Mouse (Mus musculus) heart, embryonic 12.5 days (tissue): ENCODE data around the gene Arhgef16. TPM values are rescaled to one million over a fixed set of nuclear protein-coding genes. Genes with fewer than 3 reads are reported as not detected.

Experiments used
- ATAC-seq: fragments of 200-750 bp; cut with Nextera tagmentation; 2 replicates; pipeline ENCODE4 v1.8.0; 2017; ENCODE audit warnings: moderate TSS enrichment, moderate library complexity; ENCODE audit not compliant: insufficient number of reproducible peaks, low FRiP score
- H3K27ac ChIP-seq: fragments of 300-500 bp; sonication (generic); 2 replicates; pipeline ENCODE4 v1.5.1; 2016; ENCODE audit warnings: mild to moderate bottlenecking, moderate library complexity; ENCODE audit not compliant: poor library complexity, severe bottlenecking
- H3K27me3 ChIP-seq: fragments of 300-500 bp; sonication (generic); replicated peaks from 2 replicates; pipeline ENCODE4 v1.6.1; 2016; ENCODE audit warnings: mild to moderate bottlenecking, moderate library complexity
- H3K36me3 ChIP-seq: fragments of 300-500 bp; sonication (generic); 2 replicates; pipeline ENCODE4 v1.6.1; 2016; ENCODE audit warnings: mild to moderate bottlenecking, moderate library complexity
- H3K4me1 ChIP-seq: fragments of 300-500 bp; sonication (generic); replicated peaks from 2 replicates; pipeline ENCODE4 v1.6.1; 2016; ENCODE audit warnings: mild to moderate bottlenecking
- H3K4me2 ChIP-seq: fragments of 300-500 bp; sonication (generic); 2 replicates; pipeline ENCODE4 v1.6.1; 2016; ENCODE audit warnings: mild to moderate bottlenecking, moderate library complexity
- H3K4me3 ChIP-seq: fragments of 300-500 bp; sonication (generic); 2 replicates; pipeline ENCODE4 v1.5.1; 2016; ENCODE audit warnings: mild to moderate bottlenecking
- H3K9ac ChIP-seq: fragments of 300-500 bp; sonication (generic); 2 replicates; pipeline ENCODE4 v1.6.1; 2016; ENCODE audit warnings: mild to moderate bottlenecking, moderate library complexity
- H3K9me3 ChIP-seq: fragments of 300-500 bp; sonication (generic); replicated peaks from 2 replicates; pipeline ENCODE4 v1.6.1; 2016; ENCODE audit warnings: mild to moderate bottlenecking, moderate library complexity
- WGBS: fragments of 180-500 bp; shearing (Covaris S2); methylation state at CpG from one replicate; pipeline ENCODE4 v1.1.7; 2016; 5-methylcytosine and 5-hydroxymethylcytosine counted together
- polyA plus RNA-seq: library from polyadenylated mRNA; unstranded; fragments of >200 nt; fragmentation: Nextera tagmentation; extraction: Ambion mirVana; gene quantifications from 2 replicates; pipeline ENCODE4 v1.2.1, GENCODE M21; 2016

Arhgef16 gene
- polyA plus RNA-seq, 1 experiment from 2014 or later, result 1.8 TPM

GRCm38 (mm10) chr4:154247207-154248091 is 54.0 kb downstream of the Arhgef16 start:
- Histone ChIP-seq H3K36me3 (no peaks in the 10 kb centered on the region), H3K4me3 (no peak overlapping the region), H3K4me1 (peaks cover 9% of the 10 kb centered on the region; the same call in 1 of the 2 replicates), H3K4me2 (peak overlapping the region; percentile 59; the same call in 1 of the 2 replicates), H3K9ac (no peak overlapping the region), H3K27me3 (peaks cover 7% of the 10 kb centered on the region; the same call in 1 of the 2 replicates), H3K9me3 (no peaks in the 10 kb centered on the region), H3K27ac (no peak overlapping the region)
- ATAC-seq, result no peak
- 49% methylated on average over 22 of the region's 22 CpGs for WGBS

- H3K27ac ChIP-seq, result no peak overlapping the region
- WGBS, result 10% methylated on average over 18 of the region's 19 CpGs
- peaks cover 9% of the 10 kb centered on the region; the same call in 1 of the 2 replicates for H3K4me1 ChIP-seq
- ATAC-seq, result peak; percentile 49
- no peak overlapping the region for H3K9ac ChIP-seq
- peak overlapping the region; percentile 24 for H3K4me3 ChIP-seq
- no peaks in the 10 kb centered on the region for H3K36me3 ChIP-seq
- H3K9me3 ChIP-seq, result no peaks in the 10 kb centered on the region
- H3K27me3 ChIP-seq, result peaks cover 7% of the 10 kb centered on the region
- peak overlapping the region; percentile 59 for H3K4me2 ChIP-seq
Observed at GRCm38 (mm10) chr4:154246115-154247040, 55.1 kb downstream of the Arhgef16 start.

- Histone ChIP-seq H3K27me3 (peaks cover 12% of the 10 kb centered on the region), H3K36me3 (no peaks in the 10 kb centered on the region), H3K4me2 (no peak overlapping the region), H3K9ac (no peak overlapping the region), H3K4me3 (no peak overlapping the region), H3K4me1 (peaks cover 9% of the 10 kb centered on the region; the same call in 1 of the 2 replicates), H3K27ac (no peak overlapping the region), H3K9me3 (no peaks in the 10 kb centered on the region)
- no peak for ATAC-seq
- WGBS, result 77% methylated on average over 7 of the region's 7 CpGs
Observed at GRCm38 (mm10) chr4:154245342-154245741, 56.1 kb downstream of the Arhgef16 start.

- Histone ChIP-seq H3K4me3 (no peak overlapping the region), H3K27ac (no peak overlapping the region), H3K9ac (no peak overlapping the region), H3K36me3 (no peaks in the 10 kb centered on the region), H3K27me3 (peaks cover 5% of the 10 kb centered on the region; the same call in 1 of the 2 replicates), H3K4me1 (peaks cover 20% of the 10 kb centered on the region), H3K4me2 (no peak overlapping the region), H3K9me3 (no peaks in the 10 kb centered on the region)
- WGBS, result 50% methylated on average over 11 of the region's 11 CpGs
- no peak for ATAC-seq
Observed at GRCm38 (mm10) chr4:154240608-154241007, 60.9 kb downstream of the Arhgef16 start.

GRCm38 (mm10) chr4:154239199-154239598 is 62.3 kb downstream of the Arhgef16 start:
- WGBS, result 81% methylated on average over 8 of the region's 8 CpGs
- H3K4me2 ChIP-seq, result no peak overlapping the region
- no peak overlapping the region for H3K4me3 ChIP-seq
- no peaks in the 10 kb centered on the region for H3K9me3 ChIP-seq
- no peak for ATAC-seq
- H3K27ac ChIP-seq, result no peak overlapping the region
- peaks cover 5% of the 10 kb centered on the region; the same call in 1 of the 2 replicates for H3K27me3 ChIP-seq
- peaks cover 31% of the 10 kb centered on the region for H3K4me1 ChIP-seq
- H3K36me3 ChIP-seq, result no peaks in the 10 kb centered on the region
- no peak overlapping the region for H3K9ac ChIP-seq

GRCm38 (mm10) chr4:154237306-154237705 is 64.2 kb downstream of the Arhgef16 start:
- Histone ChIP-seq H3K4me1 (peaks cover 50% of the 10 kb centered on the region), H3K9me3 (no peaks in the 10 kb centered on the region), H3K9ac (peak overlapping the region; percentile 55), H3K36me3 (no peaks in the 10 kb centered on the region), H3K4me3 (peak overlapping the region; percentile 31), H3K27me3 (peaks cover 5% of the 10 kb centered on the region; the same call in 1 of the 2 replicates), H3K4me2 (peak overlapping the region; percentile 72), H3K27ac (no peak overlapping the region)
- peak; percentile 46; the same call in 1 of the 2 replicates for ATAC-seq
- 6% methylated on average over 9 of the region's 9 CpGs for WGBS

- Histone ChIP-seq H3K4me3 (peak overlapping the region; percentile 31), H3K9me3 (no peaks in the 10 kb centered on the region), H3K4me1 (peaks cover 55% of the 10 kb centered on the region), H3K27me3 (peaks cover 5% of the 10 kb centered on the region; the same call in 1 of the 2 replicates), H3K4me2 (peak overlapping the region; percentile 72), H3K36me3 (no peaks in the 10 kb centered on the region), H3K9ac (no peak overlapping the region; the same call in 1 of the 2 replicates), H3K27ac (no peak overlapping the region)
- no peak for ATAC-seq
- WGBS, result 15% methylated on average over 10 of the region's 10 CpGs
Observed at GRCm38 (mm10) chr4:154236893-154237292, 64.6 kb downstream of the Arhgef16 start.

- ATAC-seq, result no peak
- no peak overlapping the region for H3K4me3 ChIP-seq
- no peak overlapping the region for H3K4me2 ChIP-seq
- no peak overlapping the region for H3K27ac ChIP-seq
- H3K9ac ChIP-seq, result no peak overlapping the region
- H3K4me1 ChIP-seq, result peaks cover 62% of the 10 kb centered on the region
- H3K27me3 ChIP-seq, result peaks cover 1% of the 10 kb centered on the region; the same call in 1 of the 2 replicates
- WGBS, result 76% methylated on average over 3 of the region's 3 CpGs
- no peaks in the 10 kb centered on the region for H3K9me3 ChIP-seq
- no peaks in the 10 kb centered on the region for H3K36me3 ChIP-seq
Observed at GRCm38 (mm10) chr4:154236001-154236400, 65.5 kb downstream of the Arhgef16 start.

GRCm38 (mm10) chr4:154232295-154232694 is 69.2 kb downstream of the Arhgef16 start:
- Histone ChIP-seq H3K27ac (peak overlapping the region; percentile 6; the same call in 1 of the 2 replicates), H3K36me3 (no peaks in the 10 kb centered on the region), H3K4me2 (no peak overlapping the region), H3K27me3 (no peaks in the 10 kb centered on the region), H3K4me1 (peaks cover 90% of the 10 kb centered on the region), H3K9me3 (no peaks in the 10 kb centered on the region), H3K4me3 (no peak overlapping the region), H3K9ac (0 out of 2 replicates have a peak overlapping the region, but pooled peaks have one; percentile 1)
- no peak for ATAC-seq
- WGBS, result 39% methylated on average over 4 of the region's 4 CpGs

GRCm38 (mm10) chr4:154231380-154231779 is 70.1 kb downstream of the Arhgef16 start:
- Histone ChIP-seq H3K4me3 (no peak overlapping the region), H3K4me1 (peaks cover 90% of the 10 kb centered on the region)
- WGBS, result 83% methylated on average over 7 of the region's 7 CpGs

More at GRCm38 (mm10) chr4:154231380-154231779, 70.1 kb downstream of the Arhgef16 start:
- H3K9ac ChIP-seq, result no peak overlapping the region
- no peak overlapping the region for H3K4me2 ChIP-seq
- no peaks in the 10 kb centered on the region for H3K27me3 ChIP-seq
- ATAC-seq, result no peak
- no peaks in the 10 kb centered on the region for H3K9me3 ChIP-seq
- no peaks in the 10 kb centered on the region for H3K36me3 ChIP-seq
- H3K27ac ChIP-seq, result no peak overlapping the region
